In genomic region chr11:77980281-77981204, GRCm38 (mm10) we compare ENCODE assay signal across 8 mouse cellular contexts. TPM values are rescaled to one million over a fixed set of nuclear protein-coding genes. Genes with fewer than 3 reads are reported as not detected.
DNase-seq lines count a peak whose midpoint lies in the region; ATAC-seq and TF ChIP-seq lines count a peak whose summit lies in the region.

No protein-coding gene starts in this region.

- peaks cover 27% of the 10 kb centered on the region; the same call in 1 of the 2 replicates for H3K27me3 ChIP-seq in forebrain, embryonic 10.5 days (ENCODE audit: poor library complexity, severe bottlenecking)
- H3K27me3 ChIP-seq in forebrain, embryonic 11.5 days (ENCODE audit: control insufficient read depth, insufficient read depth, low read length) = no peaks in the 10 kb centered on the region
- H3K27me3 ChIP-seq in lung, postnatal 0 days (replicated peaks; ENCODE audit: insufficient read depth, low read length) = no peaks in the 10 kb centered on the region

- no peak overlapping the region for H3K27ac ChIP-seq in forebrain, embryonic 10.5 days
- no peak overlapping the region for H3K27ac ChIP-seq in forebrain, embryonic 11.5 days (ENCODE audit: low read depth, low read length)
- H3K27ac ChIP-seq in lung, postnatal 0 days (ENCODE audit: low read length) = no peak overlapping the region

- TF ChIP-seq CTCF in lung, postnatal 0 days (IDR thresholded peaks at IDR 0.05) = peak; percentile 84

- no peak for TF ChIP-seq EP300 in lung, postnatal 0 days (IDR thresholded peaks at IDR 0.05)

- ATAC-seq in forebrain, embryonic 11.5 days (replicated peaks; ENCODE audit: low FRiP score) = no peak
- no peak for ATAC-seq in lung, postnatal 0 days

- no peak overlapping the region for H3K9ac ChIP-seq in forebrain, embryonic 11.5 days (ENCODE audit: low read length)
- no peak overlapping the region for H3K9ac ChIP-seq in lung, postnatal 0 days (replicated peaks; ENCODE audit: low read depth)

- peaks cover 6% of the 10 kb centered on the region for H3K36me3 ChIP-seq in forebrain, embryonic 10.5 days (replicated peaks)
- no peaks in the 10 kb centered on the region for H3K36me3 ChIP-seq in forebrain, embryonic 11.5 days (ENCODE audit: control insufficient read depth, insufficient read depth, low read length)
- no peaks in the 10 kb centered on the region for H3K36me3 ChIP-seq in lung, postnatal 0 days (ENCODE audit: insufficient read depth, low read length)

- DNase-seq in forebrain, embryonic 10.5 days (ENCODE audit: extremely low spot score, low spot score) = peak; percentile 52
- DNase-seq in forebrain, embryonic 11.5 days (ENCODE audit: low spot score) = no peak
- peak; percentile 64 for DNase-seq in A20 (ENCODE audit: low read depth, low spot score)
- peak; percentile 27 for DNase-seq in c-Kit-negative CD71-positive TER-119-positive erythroid progenitor cells, embryonic 14.5 days (ENCODE audit: low read depth, low spot score)
- DNase-seq in forelimb bud, embryonic 11.5 days (ENCODE audit: low read depth, low spot score) = peak; percentile 86
- DNase-seq in kidney, postnatal 36 days = peak; percentile 71 to 75
- peak; percentile 87 for DNase-seq in lung, postnatal 0 days (ENCODE audit: low spot score)
- peak; percentile 47 to 57 for DNase-seq in spleen, postnatal 36 days (ENCODE audit: low spot score in 2 of 2)

- H3K4me2 ChIP-seq in forebrain, embryonic 11.5 days (ENCODE audit: low read depth, low read length, severe bottlenecking) = no peak overlapping the region
- H3K4me2 ChIP-seq in lung, postnatal 0 days (replicated peaks; ENCODE audit: low read depth, low read length) = no peak overlapping the region

- H3K9me3 ChIP-seq in forebrain, embryonic 10.5 days = no peaks in the 10 kb centered on the region
- H3K9me3 ChIP-seq in forebrain, embryonic 11.5 days (ENCODE audit: control insufficient read depth, low read length) = no peaks in the 10 kb centered on the region
- H3K9me3 ChIP-seq in lung, postnatal 0 days (ENCODE audit: low read length) = no peaks in the 10 kb centered on the region

- peaks cover 30% of the 10 kb centered on the region for H3K4me1 ChIP-seq in forebrain, embryonic 10.5 days
- peaks cover 7% of the 10 kb centered on the region; the same call in 1 of the 2 replicates for H3K4me1 ChIP-seq in forebrain, embryonic 11.5 days (replicated peaks; ENCODE audit: control insufficient read depth, insufficient read depth, low read length)
- H3K4me1 ChIP-seq in lung, postnatal 0 days (ENCODE audit: insufficient read depth, low read depth, low read length) = peaks cover 8% of the 10 kb centered on the region; the same call in 1 of the 2 replicates

- WGBS in forebrain, embryonic 10.5 days = 33% methylated on average over 11 of the region's 11 CpGs
- 37% methylated on average over 11 of the region's 11 CpGs for WGBS in forebrain, embryonic 11.5 days
- WGBS in lung, postnatal 0 days = 31% methylated on average over 11 of the region's 11 CpGs

- H3K4me3 ChIP-seq in forebrain, embryonic 10.5 days = no peak overlapping the region
- no peak overlapping the region for H3K4me3 ChIP-seq in forebrain, embryonic 11.5 days (ENCODE audit: low read depth, low read length)
- no peak overlapping the region for H3K4me3 ChIP-seq in lung, postnatal 0 days (ENCODE audit: low read depth, low read length)

RNA-seq across cellular contexts. Expression of gene Phf12, which starts 2.0 kb away (rescaled TPM):
- polyA plus RNA-seq in forebrain, embryonic 10.5 days (2016; fragmentation: Nextera tagmentation; extraction: Ambion mirVana) = 17.0 and 20.7 TPM in 2 replicates
- polyA plus RNA-seq in forebrain, embryonic 11.5 days (2014; fragmentation: Nextera tagmentation; extraction: Ambion mirVana) = 29.6 and 30.5 TPM in 2 replicates
- 7.7 and 9.0 TPM in 2 replicates for polyA plus RNA-seq in lung, postnatal 0 days (2015; fragmentation: Nextera tagmentation; extraction: Ambion mirVana)

RNA-seq across cellular contexts. Expression of gene Sez6, which starts 49.9 kb away (rescaled TPM):
- 2.8 and 4.3 TPM in 2 replicates for polyA plus RNA-seq in forebrain, embryonic 10.5 days (2016; fragmentation: Nextera tagmentation; extraction: Ambion mirVana)
- 14.3 and 16.7 TPM in 2 replicates for polyA plus RNA-seq in forebrain, embryonic 11.5 days (2014; fragmentation: Nextera tagmentation; extraction: Ambion mirVana)
- polyA plus RNA-seq in lung, postnatal 0 days (2015; fragmentation: Nextera tagmentation; extraction: Ambion mirVana) = 0.04 and 0.06 TPM in 2 replicates

RNA-seq across cellular contexts. Expression of gene Dhrs13, which starts 51.5 kb away (rescaled TPM):
- polyA plus RNA-seq in forebrain, embryonic 10.5 days (2016; fragmentation: Nextera tagmentation; extraction: Ambion mirVana) = 14.4 and 17.1 TPM in 2 replicates
- 18.8 and 22.1 TPM in 2 replicates for polyA plus RNA-seq in forebrain, embryonic 11.5 days (2014; fragmentation: Nextera tagmentation; extraction: Ambion mirVana)
- 9.4 and 9.7 TPM in 2 replicates for polyA plus RNA-seq in lung, postnatal 0 days (2015; fragmentation: Nextera tagmentation; extraction: Ambion mirVana)

RNA-seq across cellular contexts. Expression of gene Flot2, which starts 57.2 kb away (rescaled TPM):
- 72.5 and 72.7 TPM in 2 replicates for polyA plus RNA-seq in forebrain, embryonic 10.5 days (2016; fragmentation: Nextera tagmentation; extraction: Ambion mirVana)
- 71.2 and 74.2 TPM in 2 replicates for polyA plus RNA-seq in forebrain, embryonic 11.5 days (2014; fragmentation: Nextera tagmentation; extraction: Ambion mirVana)
- 55.6 and 58.3 TPM in 2 replicates for polyA plus RNA-seq in lung, postnatal 0 days (2015; fragmentation: Nextera tagmentation; extraction: Ambion mirVana)
